ENCODE assay signal across 13 mouse cellular contexts in genomic region chr5:148742158-148742835, GRCm38 (mm10).
DNase-seq lines count a peak whose midpoint lies in the region; ATAC-seq and TF ChIP-seq lines count a peak whose summit lies in the region.
"Had no signal": no experiment of that assay in that cellular context is flagged by ENCODE, and none has a peak within 500 bp of the region (broad histone marks: within the 10 kb centered on the region; RNA-seq: fewer than 3 reads in every experiment).

No protein-coding gene starts in this region.

- 0 out of 2 replicates have a peak, but pooled peaks cover 3% of the 10 kb centered on the region for H3K4me1 ChIP-seq in intestine, postnatal 0 days (replicated peaks; ENCODE audit: control insufficient read depth, insufficient read depth, low read length)
- H3K4me1 ChIP-seq in intestine, embryonic 15.5 days (replicated peaks), result peaks cover 12% of the 10 kb centered on the region
- H3K4me1 ChIP-seq in bone marrow, adult 2 months (ENCODE audit: control insufficient read depth, insufficient read depth, low read length), result peaks cover 13% of the 10 kb centered on the region
- H3K4me1 ChIP-seq in stomach, postnatal 0 days (replicated peaks; ENCODE audit: control insufficient read depth, insufficient read depth), result no peaks in the 10 kb centered on the region

- no peaks in the 10 kb centered on the region for H3K36me3 ChIP-seq in intestine, postnatal 0 days (ENCODE audit: control insufficient read depth, insufficient read depth)
- H3K36me3 ChIP-seq in intestine, embryonic 15.5 days, result no peaks in the 10 kb centered on the region
- no peaks in the 10 kb centered on the region for H3K36me3 ChIP-seq in stomach, postnatal 0 days (ENCODE audit: control insufficient read depth, insufficient read depth, low read length)
- H3K36me3 ChIP-seq: hindbrain, embryonic 15.5 days had no signal

- TF ChIP-seq CTCF in intestine, postnatal 0 days (IDR thresholded peaks at IDR 0.05; ENCODE audit: low read depth), result peak; percentile 55
- TF ChIP-seq CTCF in bone marrow, adult 2 months (IDR thresholded peaks at IDR 0.05; ENCODE audit: control insufficient read depth, insufficient read depth, low read length), result 0 out of 2 replicates have a peak, but pooled peaks have one; percentile 16
- peak; percentile 62 for TF ChIP-seq CTCF in stomach, postnatal 0 days (IDR thresholded peaks at IDR 0.05; ENCODE audit: low read depth)

- no peak overlapping the region for H3K27ac ChIP-seq in intestine, postnatal 0 days (ENCODE audit: low read depth, low read length)
- H3K27ac ChIP-seq in intestine, embryonic 15.5 days, result no peak overlapping the region
- no peak overlapping the region for H3K27ac ChIP-seq in bone marrow, adult 2 months (ENCODE audit: control insufficient read depth, insufficient read depth, low read depth, low read length, poor library complexity)
- H3K27ac ChIP-seq in stomach, postnatal 0 days (replicated peaks), result peak overlapping the region; percentile 50; the same call in 1 of the 2 replicates
- H3K27ac ChIP-seq: hindbrain, embryonic 15.5 days had no signal

- H3K27me3 ChIP-seq in intestine, postnatal 0 days (replicated peaks; ENCODE audit: control insufficient read depth, insufficient read depth, low read length), result no peaks in the 10 kb centered on the region
- no peaks in the 10 kb centered on the region for H3K27me3 ChIP-seq in intestine, embryonic 15.5 days (replicated peaks)
- H3K27me3 ChIP-seq in stomach, postnatal 0 days (ENCODE audit: control insufficient read depth, insufficient read depth, low read length), result no peaks in the 10 kb centered on the region
- H3K27me3 ChIP-seq: hindbrain, embryonic 15.5 days; megakaryocyte, embryonic 14.5 days had no signal

- no peak for ATAC-seq in intestine, postnatal 0 days
- ATAC-seq in intestine, embryonic 15.5 days, result no peak
- ATAC-seq in stomach, postnatal 0 days (ENCODE audit: low FRiP score, low TSS enrichment), result no peak
- ATAC-seq: forebrain, embryonic 16.5 days had no signal

- H3K9me3 ChIP-seq in intestine, postnatal 0 days (ENCODE audit: control insufficient read depth), result no peaks in the 10 kb centered on the region
- H3K9me3 ChIP-seq in intestine, embryonic 15.5 days, result no peaks in the 10 kb centered on the region; the same call in 1 of the 2 replicates
- H3K9me3 ChIP-seq in stomach, postnatal 0 days (ENCODE audit: control insufficient read depth, low read length), result no peaks in the 10 kb centered on the region
- H3K9me3 ChIP-seq: hindbrain, embryonic 15.5 days had no signal

- no peak for TF ChIP-seq POLR2A in bone marrow, adult 2 months (IDR thresholded peaks at IDR 0.05; ENCODE audit: borderline replicate concordance, control insufficient read depth, low read depth, low read length)

- no peak overlapping the region for H3K4me2 ChIP-seq in intestine, postnatal 0 days (replicated peaks; ENCODE audit: low read depth)
- no peak overlapping the region for H3K4me2 ChIP-seq in intestine, embryonic 15.5 days (replicated peaks)
- H3K4me2 ChIP-seq in stomach, postnatal 0 days (replicated peaks; ENCODE audit: low read depth), result no peak overlapping the region
- H3K4me2 ChIP-seq: hindbrain, embryonic 15.5 days had no signal

- H3K4me3 ChIP-seq in intestine, postnatal 0 days (ENCODE audit: low read depth, low read length), result no peak overlapping the region
- H3K4me3 ChIP-seq in intestine, embryonic 15.5 days (replicated peaks), result no peak overlapping the region
- no peak overlapping the region for H3K4me3 ChIP-seq in bone marrow, adult 2 months (replicated peaks; ENCODE audit: control insufficient read depth, low read depth, low read length)
- H3K4me3 ChIP-seq in stomach, postnatal 0 days (ENCODE audit: low read depth, low read length), result no peak overlapping the region
- H3K4me3 ChIP-seq: hindbrain, embryonic 15.5 days; megakaryocyte, embryonic 14.5 days had no signal

- 94% methylated on average over 8 of the region's 8 CpGs for whole genome bisulfite sequencing in intestine, postnatal 0 days
- WGBS in intestine, embryonic 15.5 days, result 95% methylated on average over 8 of the region's 8 CpGs
- 94% methylated on average over 8 of the region's 8 CpGs for WGBS in bone marrow, adult 2 months
- WGBS in stomach, postnatal 0 days, result 94% methylated on average over 8 of the region's 8 CpGs

- DNase-seq in lung, postnatal 10 days, result peak; percentile 22
- DNase-seq in lung, postnatal 14 days, result no peak
- DNase-seq in stomach, postnatal 0 days (ENCODE audit: low spot score), result no peak
- no peak for DNase-seq in cerebellum, postnatal 36 days
- DNase-seq in B cell, adult 2 months, result no peak
- DNase-seq: gastrocnemius, postnatal 36 days; right cerebral cortex, postnatal 4 days had no signal

- H3K9ac ChIP-seq in intestine, postnatal 0 days (ENCODE audit: low read depth, low read length), result no peak overlapping the region
- H3K9ac ChIP-seq in intestine, embryonic 15.5 days, result no peak overlapping the region
- no peak overlapping the region for H3K9ac ChIP-seq in stomach, postnatal 0 days (ENCODE audit: low read length)
- H3K9ac ChIP-seq: hindbrain, embryonic 15.5 days had no signal

- no peak for TF ChIP-seq EP300 in stomach, postnatal 0 days (optimal IDR thresholded peaks at IDR 0.05)
